Mouse (Mus musculus) kidney, adult 2 months (tissue): Measurements from ENCODE around the gene Adsl.

ENCODE experiments used
- CTCF ChIP-seq: fragments of 200-500 bp; conservative IDR thresholded peaks from 2 replicates; pipeline ENCODE4 v1.5.1; 2011; ENCODE audit warnings: low read depth, mild to moderate bottlenecking, control low read depth, low read length, moderate library complexity, mixed read lengths; ENCODE audit not compliant: insufficient read depth, insufficient read length
- POLR2A ChIP-seq: fragments of 200-500 bp; IDR thresholded peaks from one replicate; pipeline ENCODE4 v1.6.1; 2011; ENCODE audit warnings: low read depth, low read length, control low read depth

- no peak for TF ChIP-seq POLR2A
- no peak for TF ChIP-seq CTCF
Observed at GRCm38 (mm10) chr15:80915850-80916249, 32.4 kb upstream of the Adsl start.
